Mouse (Mus musculus) left cerebral cortex, postnatal 14 days (tissue): ENCODE results near the gene Smyd4. TPM values are rescaled to one million over a fixed set of nuclear protein-coding genes. Genes with fewer than 3 reads are reported as not detected.
A peak's percentile ranks its signal among the peaks of the same experiment; 100 is the strongest.

Source experiments
- DNase-seq, 2 experiments: peaks; one replicate each; pipeline ENCODE4 v3.0.0; 2021 to 2022; ENCODE audit warnings: low spot score in 2 of 2, mixed read lengths in 1 of 2
- intact Hi-C: fragments of 180-260 bp; cut with DNase I; formaldehyde crosslinking; loops from one replicate; pipeline ENCODE4 v1.15.1; 2025
- total RNA-seq, 2 experiments: library from RNA; stranded (reverse); gene quantifications; 2 replicates each; pipeline ENCODE4 v1.2.3; 2021

Gene Smyd4
- total RNA-seq, 2 experiments from 2014 or later = 10.6 to 11.6 TPM

DNA sequence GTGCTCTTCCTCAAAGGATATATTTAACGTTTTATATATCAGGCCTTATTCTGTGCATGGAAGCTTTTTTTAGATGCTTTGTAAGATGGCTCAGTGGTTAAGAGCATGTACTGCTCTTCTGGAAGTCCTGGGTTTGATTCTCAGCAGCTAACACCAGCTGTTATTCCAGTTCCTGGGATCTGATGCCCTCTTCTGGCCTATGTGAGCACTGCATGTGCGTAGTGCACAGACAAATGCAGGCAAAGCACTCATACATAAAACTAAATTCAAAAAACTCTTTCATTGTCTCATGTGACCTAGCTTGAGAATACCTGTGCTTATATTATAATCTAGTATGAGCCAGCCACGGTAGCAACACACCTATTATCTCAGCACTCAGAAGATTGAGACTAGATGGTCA lies 58.6 kb downstream of the Smyd4 start:
- peak; percentile 35 to 41 for DNase-seq
- intact Hi-C loops = loop anchor here (10.0 kb wide), 1 partner anchor 108 kb away; the partner anchor contains the start of genes Rilp and Scarf1

DNA sequence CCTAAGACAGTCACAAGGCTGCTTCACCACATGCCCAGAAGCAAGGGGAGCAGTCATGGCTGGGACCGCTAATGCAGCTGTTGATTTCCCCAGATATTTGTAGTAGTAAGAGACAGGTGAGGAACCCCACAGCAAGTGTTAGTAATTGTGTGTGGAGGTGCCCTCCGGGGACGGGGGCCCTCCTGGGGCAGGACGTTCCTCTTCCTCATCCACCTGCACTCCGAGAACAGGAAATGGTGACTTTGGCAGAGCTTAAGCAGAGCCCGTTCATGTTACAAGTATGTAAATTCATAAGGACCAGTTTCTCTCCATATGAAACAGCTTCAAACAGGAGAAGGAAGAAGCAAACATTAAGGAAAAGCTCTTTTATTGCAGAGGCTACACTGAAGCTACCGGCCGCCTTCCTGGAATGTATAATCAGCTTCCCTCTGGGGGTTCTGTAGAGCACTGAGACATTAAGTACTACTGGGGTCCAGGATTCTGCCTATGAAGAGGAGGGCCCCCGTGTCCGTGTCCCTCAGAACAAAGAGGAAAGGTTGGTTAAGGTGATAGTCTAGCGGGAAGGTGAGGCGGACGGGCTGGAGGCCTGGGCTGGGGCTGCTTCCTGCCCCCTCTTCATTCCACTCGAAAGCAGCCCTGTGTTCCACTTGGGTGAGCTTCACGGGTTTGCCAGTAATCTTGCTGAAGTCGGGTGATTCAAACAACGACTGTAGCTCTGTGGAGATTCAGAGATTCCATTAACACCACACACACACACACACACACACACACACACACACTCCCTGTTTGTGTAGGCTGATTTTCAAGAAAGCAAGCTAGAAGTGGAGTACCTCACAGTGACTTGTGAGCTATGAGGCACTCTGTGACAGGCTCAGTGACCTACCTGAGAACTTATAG lies 61.7 kb downstream of the Smyd4 start:
- intact Hi-C loops = loop anchor here (10.0 kb wide), 1 partner anchor 105 kb away; the partner anchor contains the start of genes Rilp and Scarf1
- peak in 1 of 2 experiments; percentile 17 for DNase-seq

DNA sequence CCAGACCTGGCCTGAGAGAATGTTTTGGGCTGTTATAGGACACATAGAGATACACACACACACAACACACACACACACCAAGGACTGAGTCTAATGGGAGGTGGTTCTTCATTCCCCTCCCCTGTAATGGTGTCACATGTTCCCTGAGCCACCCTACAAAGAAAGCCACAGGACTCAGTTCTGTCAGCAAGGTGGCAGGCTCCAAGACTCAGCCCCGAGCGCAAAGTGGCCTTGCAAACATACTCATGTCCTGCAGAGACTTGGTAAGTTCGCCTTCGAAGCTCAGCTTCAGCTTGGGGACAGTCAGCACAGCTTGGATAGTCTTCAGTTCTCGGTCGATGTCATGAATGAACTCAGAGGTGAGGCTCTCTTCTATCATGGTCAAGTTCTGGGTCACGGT lies 62.4 kb downstream of the Smyd4 start:
- intact Hi-C loops = no loop called here
- DNase-seq = no peak

GRCm38 (mm10) chr11:75415096-75415495 lies 66.9 kb downstream of the Smyd4 start:
- DNase-seq = peak; percentile 17 to 23
- intact Hi-C loops = no loop called here

- intact Hi-C loops = no loop called here
- no peak for DNase-seq
These were observed 67.8 kb downstream of the Smyd4 start for GRCm38 (mm10) chr11:75415994-75416393.

DNA sequence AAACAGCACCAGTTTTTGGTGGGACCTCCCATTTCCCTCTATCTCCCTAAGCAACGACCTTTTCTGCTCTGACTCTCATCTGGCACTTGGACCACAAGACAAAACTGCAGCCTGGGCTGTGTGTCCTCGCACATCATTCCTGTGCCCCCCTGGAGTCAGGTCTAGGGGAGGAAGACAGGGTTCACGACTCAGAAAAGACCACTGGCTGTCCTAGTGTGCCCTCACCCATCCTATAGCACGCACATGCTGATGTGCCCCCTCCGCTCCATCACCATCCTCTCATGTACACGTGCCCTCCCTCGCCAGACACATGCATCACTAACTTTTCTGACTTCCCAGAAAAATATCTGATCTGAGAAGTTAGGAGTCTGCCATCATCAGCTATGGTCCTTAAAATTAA lies 71.8 kb downstream of the Smyd4 start:
- DNase-seq = no peak
- intact Hi-C loops = no loop called here

- no peak for DNase-seq
- intact Hi-C loops = no loop called here
These were observed 72.7 kb downstream of the Smyd4 start for GRCm38 (mm10) chr11:75420810-75421374.

GRCm38 (mm10) chr11:75421375-75422012 lies 73.3 kb downstream of the Smyd4 start:
- intact Hi-C loops = no loop called here
- no peak for DNase-seq

GRCm38 (mm10) chr11:75422013-75422792 lies 74.0 kb downstream of the Smyd4 start, which contains the start of gene Serpinf1:
Gene Serpinf1, minus strand, starts transcription at chr11:75422701.
- intact Hi-C loops = no loop called here
- DNase-seq = no peak

DNA sequence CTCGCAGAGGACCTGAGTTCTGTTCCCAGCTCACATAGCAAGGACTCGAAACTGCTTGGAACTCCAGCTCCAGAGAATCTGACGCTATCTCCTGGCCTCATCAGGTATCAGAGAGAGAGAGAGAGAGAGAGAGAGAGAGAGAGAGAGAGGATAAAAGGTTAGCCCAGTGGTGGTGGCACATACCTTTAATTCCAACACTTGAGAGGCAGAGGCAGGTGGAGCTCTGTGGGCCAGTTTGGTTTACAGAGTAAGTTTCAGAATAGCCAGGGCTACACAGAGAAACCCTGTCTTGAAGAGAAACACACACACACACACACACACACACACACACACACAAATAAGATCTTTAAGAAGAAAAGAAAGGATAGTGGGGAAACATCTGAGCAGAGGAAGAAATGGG lies 74.9 kb downstream of the Smyd4 start:
- no peak for DNase-seq
- intact Hi-C loops = no loop called here

DNA sequence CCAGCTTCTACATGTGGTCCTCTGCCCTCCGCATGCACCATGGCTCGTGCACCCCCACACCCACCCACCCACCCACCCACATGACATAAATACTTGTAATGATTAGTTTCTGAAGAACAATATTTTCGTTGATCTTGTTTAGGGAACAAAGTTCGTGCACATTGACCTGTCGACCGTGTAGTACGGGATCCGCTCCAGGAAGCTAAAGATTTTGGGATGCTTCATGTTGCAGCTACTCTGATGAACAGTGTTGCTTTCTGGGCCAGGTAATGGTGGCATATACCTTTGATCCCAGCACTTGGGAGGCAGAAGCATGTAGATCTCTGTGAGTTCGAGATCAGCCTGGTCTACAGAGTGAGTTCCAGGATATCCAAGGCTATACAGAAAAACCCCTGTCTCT lies 75.8 kb downstream of the Smyd4 start:
- DNase-seq = no peak
- intact Hi-C loops = no loop called here

DNA sequence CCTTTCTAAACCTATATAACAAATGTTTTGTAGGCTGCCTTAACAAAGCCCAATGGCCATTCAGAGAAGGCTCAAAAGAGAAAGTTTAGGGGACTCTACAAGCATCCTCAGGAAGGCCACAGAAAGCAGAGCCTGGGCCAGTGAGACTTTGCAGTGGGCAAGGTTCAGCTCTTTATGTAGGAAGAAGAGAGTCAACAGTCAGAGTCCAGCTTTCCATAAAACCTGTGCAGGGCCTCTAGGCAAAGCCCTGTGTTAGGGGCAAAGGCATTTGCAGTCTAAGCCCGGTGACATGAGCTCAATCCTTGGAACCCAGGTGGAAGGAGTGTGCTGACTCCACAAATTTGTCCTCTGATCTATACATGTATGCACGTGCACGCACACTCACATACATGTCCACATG lies 76.2 kb downstream of the Smyd4 start:
- intact Hi-C loops = no loop called here
- no peak for DNase-seq

DNA sequence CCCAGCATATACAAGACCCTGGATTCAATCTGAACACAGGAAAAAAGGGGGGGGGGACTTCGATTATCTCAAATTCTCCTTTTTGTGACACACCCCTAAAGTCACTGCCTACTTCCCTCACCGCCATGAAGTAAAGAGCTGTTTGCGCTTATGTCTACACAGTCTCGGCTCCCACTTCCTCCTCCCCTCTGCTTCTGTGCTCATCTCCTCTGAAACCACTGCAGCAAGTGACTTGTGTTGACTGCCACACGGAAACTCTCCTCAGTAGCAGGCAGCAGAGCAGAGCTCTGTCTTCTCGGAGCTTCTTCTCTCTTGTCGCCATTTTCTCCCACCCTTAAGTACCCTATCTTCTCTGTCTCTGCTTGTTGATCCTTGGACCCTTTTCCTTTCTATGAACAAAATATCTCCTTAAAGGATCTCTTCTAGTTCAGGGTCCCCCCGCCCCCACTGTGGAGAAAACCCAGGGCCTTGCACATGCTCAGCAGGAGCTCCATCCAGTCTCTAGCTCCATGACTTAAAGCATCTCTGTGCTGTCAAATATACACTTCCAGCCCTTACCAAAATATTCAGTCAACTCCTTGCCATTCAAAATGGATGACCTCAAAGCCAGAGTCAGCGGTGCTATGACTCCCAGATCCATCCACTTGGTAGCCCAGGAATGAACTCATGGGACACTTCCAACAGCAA lies 80.9 kb downstream of the Smyd4 start:
- intact Hi-C loops = no loop called here
- DNase-seq = no peak

DNA sequence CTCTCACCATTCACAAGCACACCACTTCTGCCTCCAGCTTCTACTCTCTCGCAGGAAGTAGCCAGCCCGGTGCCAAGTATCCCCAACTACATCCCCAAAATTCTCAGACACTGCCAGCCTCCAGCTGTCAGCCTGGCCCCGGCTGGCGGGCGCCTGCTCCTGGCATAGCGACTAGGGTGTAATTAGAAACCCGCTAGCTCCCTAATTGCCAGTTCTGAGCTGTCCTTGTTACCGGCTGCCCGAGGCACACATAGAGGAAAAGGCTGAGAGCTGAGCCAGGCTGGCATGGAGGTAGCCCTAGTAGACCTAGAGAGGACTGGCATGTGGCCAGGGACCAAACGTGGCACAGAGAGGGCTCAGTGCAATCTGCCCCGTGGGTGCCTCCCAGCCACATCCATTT lies 83.1 kb downstream of the Smyd4 start:
- peak; percentile 80 to 81 for DNase-seq

DNA sequence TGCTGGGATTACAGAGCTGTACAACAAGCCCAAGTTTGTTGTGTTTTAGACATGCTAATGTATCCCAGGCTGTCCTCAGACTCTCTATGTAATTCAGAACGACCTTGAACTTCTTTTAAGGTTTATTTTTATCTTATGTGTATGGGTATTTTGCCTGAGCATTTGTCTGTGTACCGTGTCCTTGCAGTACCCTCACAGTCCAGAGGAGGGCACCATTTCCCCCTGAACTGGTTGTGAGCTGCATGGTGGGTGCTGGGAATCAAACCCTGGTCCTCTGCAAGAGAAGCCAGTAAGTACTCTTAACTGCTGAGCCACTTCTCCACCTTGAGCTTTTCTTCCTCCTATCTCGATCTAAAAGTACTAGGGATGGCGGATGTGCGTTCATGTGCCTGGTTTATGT lies 85.9 kb downstream of the Smyd4 start:
- no peak for DNase-seq
- intact Hi-C loops = no loop called here

More for the DNA sequence above, 83.1 kb downstream of the Smyd4 start:
- intact Hi-C loops = no loop called here

DNA sequence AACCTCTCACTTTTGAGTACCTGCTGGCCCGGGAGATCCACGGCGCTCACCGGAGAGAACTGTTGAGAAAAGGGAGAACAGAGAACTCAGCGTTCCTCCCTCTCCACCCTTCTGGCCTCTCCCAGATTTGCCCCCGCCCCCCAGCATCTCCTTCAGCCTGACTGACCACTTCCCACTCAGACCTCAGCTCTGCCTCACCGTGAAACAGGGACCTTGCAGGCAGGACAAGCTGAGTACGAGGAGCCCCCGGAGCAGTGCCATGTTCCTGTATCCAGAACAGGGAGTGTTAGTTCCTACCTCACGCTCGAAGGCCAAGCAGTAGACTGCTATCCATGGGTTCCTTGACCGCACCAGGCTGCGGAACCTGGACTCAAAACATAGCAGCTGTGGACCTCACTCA lies 90.0 kb downstream of the Smyd4 start:
- intact Hi-C loops = no loop called here
- no peak for DNase-seq

- no peak for DNase-seq
- intact Hi-C loops = no loop called here
These were observed 90.6 kb downstream of the Smyd4 start for GRCm38 (mm10) chr11:75438804-75439203.

- no peak for DNase-seq
- intact Hi-C loops = no loop called here
These were observed 91.1 kb downstream of the Smyd4 start, which contains the start of gene Serpinf2 for GRCm38 (mm10) chr11:75439363-75439762. Gene Serpinf2, minus strand, starts transcription at chr11:75439591.

- no peak for DNase-seq
- intact Hi-C loops = no loop called here
These were observed 91.7 kb downstream of the Smyd4 start for GRCm38 (mm10) chr11:75439951-75440350.
